Mouse (Mus musculus) embryonic facial prominence, embryonic 10.5 days (tissue): ENCODE results near the gene Zfp382. TPM values are rescaled to one million over a fixed set of nuclear protein-coding genes. Genes with fewer than 3 reads are reported as not detected.
"Not testable (repeated sequence)": the region's sequence is repeated elsewhere in the genome, so short reads cannot be mapped to it uniquely, and the experiment has no call there.

Experiments
- DNase-seq: peaks from one replicate; pipeline ENCODE4 v3.0.0-alpha.2; 2017; ENCODE audit warnings: low spot score
- H3K27ac ChIP-seq: fragments of 300-500 bp; sonication (generic); replicated peaks from 2 replicates; pipeline ENCODE4 v1.5.1; 2016; ENCODE audit warnings: mild to moderate bottlenecking
- H3K27me3 ChIP-seq: fragments of 300-500 bp; sonication (generic); replicated peaks from 2 replicates; pipeline ENCODE4 v1.6.1; 2016; ENCODE audit warnings: low read depth, mild to moderate bottlenecking; ENCODE audit not compliant: poor library complexity, severe bottlenecking
- H3K36me3 ChIP-seq: fragments of 300-500 bp; sonication (generic); replicated peaks from 2 replicates; pipeline ENCODE4 v1.6.1; 2016; ENCODE audit warnings: mild to moderate bottlenecking, moderate library complexity
- H3K4me1 ChIP-seq: fragments of 300-500 bp; sonication (generic); 2 replicates; pipeline ENCODE4 v1.6.1; 2016
- H3K4me3 ChIP-seq: fragments of 300-500 bp; sonication (generic); 2 replicates; pipeline ENCODE4 v1.5.1; 2016; ENCODE audit warnings: mild to moderate bottlenecking, moderate library complexity
- H3K9me3 ChIP-seq: fragments of 300-500 bp; sonication (generic); 2 replicates; pipeline ENCODE4 v1.6.1; 2016; ENCODE audit warnings: mild to moderate bottlenecking
- WGBS: fragments of 180-500 bp; shearing (Covaris S2); methylation state at CpG from one replicate; pipeline ENCODE4 v1.1.7; 2016; 5-methylcytosine and 5-hydroxymethylcytosine counted together
- polyA plus RNA-seq: library from polyadenylated mRNA; unstranded; fragments of >200 nt; fragmentation: Nextera tagmentation; extraction: Ambion mirVana; gene quantifications from 2 replicates; pipeline ENCODE4 v1.2.1, GENCODE M21; 2016

The Zfp382 gene
- polyA plus RNA-seq, 1 experiment from 2014 or later, result 11.4 TPM

- Histone ChIP-seq H3K4me3 (no peak overlapping the region), H3K9me3 (peaks cover 81% of the 10 kb centered on the region), H3K4me1 (0 out of 2 replicates have a peak, but pooled peaks cover 6% of the 10 kb centered on the region), H3K27ac (no peak overlapping the region), H3K36me3 (peaks cover 85% of the 10 kb centered on the region), H3K27me3 (no peaks in the 10 kb centered on the region)
- DNase-seq, result no peak
- WGBS, result 100% methylated on average over 2 of the region's 2 CpGs
Measured at GRCm38 (mm10) chr7:30164745-30165144, 43.0 kb downstream of the Zfp382 start.

- Histone ChIP-seq H3K4me1 (peaks cover 13% of the 10 kb centered on the region), H3K36me3 (peaks cover 50% of the 10 kb centered on the region), H3K4me3 (peak overlapping the region; percentile 71), H3K27me3 (no peaks in the 10 kb centered on the region), H3K27ac (peak overlapping the region; percentile 97), H3K9me3 (peaks cover 38% of the 10 kb centered on the region)
- no peak for DNase-seq
- WGBS, result 5% methylated on average over 21 of the region's 21 CpGs
Measured at GRCm38 (mm10) chr7:30168914-30169582, 47.3 kb downstream of the Zfp382 start.

DNA sequence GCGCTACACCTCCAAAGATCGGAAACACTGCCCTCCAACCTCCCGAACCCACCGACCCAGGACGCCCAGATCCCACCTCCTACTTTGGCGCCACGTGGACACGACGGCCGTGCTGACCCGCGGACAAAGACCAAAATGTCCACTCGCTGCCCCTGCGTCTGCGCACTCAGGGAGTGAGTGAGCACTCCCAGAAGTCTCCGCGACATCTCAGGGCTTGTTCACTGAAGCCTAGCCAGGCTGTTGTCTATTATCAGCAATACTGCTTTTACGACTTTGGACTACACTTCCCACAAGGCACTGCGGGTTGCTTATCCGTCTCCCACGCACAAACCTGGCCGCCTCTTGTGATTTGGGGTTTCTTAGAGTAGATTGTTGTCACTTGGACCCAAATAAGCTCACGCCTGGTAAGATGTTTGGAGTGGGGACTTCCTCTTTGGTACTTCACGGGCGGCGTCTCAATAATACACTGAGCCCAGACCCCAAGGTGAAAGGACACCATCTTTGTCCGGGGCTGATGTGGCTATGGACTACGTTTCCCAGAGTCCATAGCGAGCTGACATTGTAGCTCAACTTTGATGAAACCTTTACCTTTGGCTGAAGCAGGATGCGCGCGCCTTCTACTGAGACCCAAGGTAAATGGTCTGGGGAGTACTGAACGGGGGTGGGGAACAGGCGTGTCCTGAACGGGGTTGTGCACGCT, 48.0 kb downstream of the Zfp382 start, which contains the start of gene Zfp146:
TSS of gene Zfp146 (minus strand) at position 168 of the 700 bp plus-strand sequence.
- Histone ChIP-seq H3K36me3 (peaks cover 46% of the 10 kb centered on the region), H3K4me3 (peak within 1 kb of the TSS; percentile 71), H3K27ac (peak within 1 kb of the TSS; percentile 97), H3K27me3 (no peaks in the 10 kb centered on the region), H3K4me1 (peaks cover 13% of the 10 kb centered on the region), H3K9me3 (peaks cover 31% of the 10 kb centered on the region)
- WGBS, result under 1% methylated on average over 36 of the region's 36 CpGs
- DNase-seq, result peak; percentile 93

DNA sequence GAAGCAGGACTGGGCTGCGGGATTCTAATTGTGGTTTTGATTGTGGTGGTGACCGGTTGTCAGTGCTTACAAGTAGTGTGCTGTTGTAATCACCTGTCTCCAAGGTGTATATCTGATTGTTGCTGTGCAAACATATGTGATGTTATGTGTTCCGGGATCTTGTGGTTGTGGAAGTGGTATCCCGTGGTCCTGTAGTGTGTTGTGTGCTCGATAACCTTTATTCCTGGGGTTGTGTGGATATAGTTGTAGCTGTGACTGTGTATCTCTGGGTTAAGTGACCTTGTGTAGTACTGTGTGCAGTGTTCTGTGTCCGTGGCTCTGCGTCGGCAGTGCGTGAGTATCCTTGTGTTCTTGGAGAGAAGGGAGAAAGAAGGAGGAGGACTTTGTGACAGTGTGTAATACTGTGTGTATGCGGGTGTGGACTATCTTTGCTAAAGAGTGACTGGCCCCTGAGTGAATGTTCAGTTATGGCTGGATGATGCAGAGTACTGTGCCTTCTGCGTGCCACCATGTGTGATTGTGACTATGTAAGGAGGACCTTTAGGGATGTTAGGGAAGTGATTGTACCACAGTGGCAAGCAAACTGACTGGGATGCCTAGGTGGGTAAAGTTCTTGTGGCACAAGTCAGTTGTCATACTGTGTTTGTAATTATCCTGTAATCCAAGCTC, 48.7 kb downstream of the Zfp382 start:
- H3K4me1 ChIP-seq, result peaks cover 13% of the 10 kb centered on the region
- H3K36me3 ChIP-seq, result peaks cover 40% of the 10 kb centered on the region
- peak overlapping the region; percentile 71 for H3K4me3 ChIP-seq
- 32% methylated on average over 11 of the region's 11 CpGs for WGBS
- H3K27me3 ChIP-seq, result no peaks in the 10 kb centered on the region
- H3K9me3 ChIP-seq, result peaks cover 24% of the 10 kb centered on the region
- peak overlapping the region; percentile 97 for H3K27ac ChIP-seq
- no peak for DNase-seq

GRCm38 (mm10) chr7:30176474-30176873, 54.7 kb downstream of the Zfp382 start:
- H3K4me1 ChIP-seq, result no peaks in the 10 kb centered on the region
- WGBS, result 86% methylated on average over 12 of the region's 12 CpGs
- no peaks in the 10 kb centered on the region for H3K9me3 ChIP-seq
- no peaks in the 10 kb centered on the region for H3K27me3 ChIP-seq
- no peak for DNase-seq
- peaks cover 50% of the 10 kb centered on the region for H3K36me3 ChIP-seq
- no peak overlapping the region for H3K27ac ChIP-seq
- H3K4me3 ChIP-seq, result no peak overlapping the region

- 84% methylated on average over 11 of the region's 11 CpGs for WGBS
- H3K27me3 ChIP-seq, result no peaks in the 10 kb centered on the region
- no peaks in the 10 kb centered on the region for H3K9me3 ChIP-seq
- peaks cover 50% of the 10 kb centered on the region for H3K36me3 ChIP-seq
- no peak overlapping the region for H3K4me3 ChIP-seq
- H3K4me1 ChIP-seq, result no peaks in the 10 kb centered on the region
- no peak overlapping the region for H3K27ac ChIP-seq
- no peak for DNase-seq
Measured at GRCm38 (mm10) chr7:30178256-30178655, 56.5 kb downstream of the Zfp382 start.

GRCm38 (mm10) chr7:30181308-30181707, 59.6 kb downstream of the Zfp382 start:
- Histone ChIP-seq H3K4me3 (no peak overlapping the region), H3K4me1 (peaks cover 12% of the 10 kb centered on the region), H3K36me3 (peaks cover 47% of the 10 kb centered on the region), H3K27me3 (no peaks in the 10 kb centered on the region), H3K9me3 (no peaks in the 10 kb centered on the region), H3K27ac (no peak overlapping the region)
- peak; percentile 73 for DNase-seq
- WGBS, result 6% methylated on average over 4 of the region's 4 CpGs

- H3K27me3 ChIP-seq, DNase-seq, H3K27ac ChIP-seq, H3K4me3 ChIP-seq, H3K9me3 ChIP-seq: not testable (repeated sequence)
- Histone ChIP-seq H3K4me1 (peaks cover 12% of the 10 kb centered on the region), H3K36me3 (peaks cover 47% of the 10 kb centered on the region)
- 93% methylated on average over 10 of the region's 10 CpGs for WGBS
Measured at GRCm38 (mm10) chr7:30181929-30182328, 60.2 kb downstream of the Zfp382 start.

GRCm38 (mm10) chr7:30183189-30183588, 61.4 kb downstream of the Zfp382 start:
- peaks cover 12% of the 10 kb centered on the region for H3K4me1 ChIP-seq
- H3K4me3 ChIP-seq, H3K9me3 ChIP-seq, H3K27me3 ChIP-seq, DNase-seq, H3K27ac ChIP-seq: not testable (repeated sequence)
- 68% methylated on average over 7 of the region's 7 CpGs for WGBS
- H3K36me3 ChIP-seq, result peaks cover 49% of the 10 kb centered on the region

DNA sequence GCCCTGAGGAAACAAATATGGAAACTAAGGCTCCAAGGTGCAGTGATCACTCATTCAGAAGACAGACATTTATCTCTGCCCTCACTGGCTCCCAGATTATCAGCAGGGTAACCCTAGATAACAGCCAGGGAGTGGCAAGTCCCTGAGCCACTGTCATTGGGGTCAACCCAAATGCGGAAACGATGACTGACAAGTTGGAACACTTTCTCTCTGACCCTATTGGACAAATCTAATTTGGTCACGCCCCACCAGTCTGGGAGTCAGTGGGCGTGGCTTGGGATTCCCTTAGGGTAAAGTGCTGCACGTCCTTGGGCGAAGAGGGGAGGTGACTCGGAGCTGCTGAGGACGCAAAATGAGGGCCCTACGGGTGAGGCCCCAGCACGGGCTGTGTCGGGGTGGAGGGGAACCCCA, 62.1 kb downstream of the Zfp382 start, which contains the start of gene Cox7a1:
TSS of gene Cox7a1 (plus strand) at position 266 of the 411 bp plus-strand sequence.
- H3K36me3 ChIP-seq, result peaks cover 49% of the 10 kb centered on the region
- H3K27me3 ChIP-seq, result no peaks in the 10 kb centered on the region
- H3K4me1 ChIP-seq, result peaks cover 12% of the 10 kb centered on the region
- peak; percentile 76 for DNase-seq
- H3K9me3 ChIP-seq, result no peaks in the 10 kb centered on the region
- WGBS, result 1% methylated on average over 11 of the region's 11 CpGs
- H3K4me3 ChIP-seq, result peak within 1 kb of the TSS; percentile 49
- 0 out of 2 replicates have a peak within 1 kb of the TSS, but pooled peaks have one; percentile 24 for H3K27ac ChIP-seq
